Mouse (Mus musculus): ENCODE results near the gene Ggt1. TPM values are rescaled to one million over a fixed set of nuclear protein-coding genes. Genes with fewer than 3 reads are reported as not detected.
A peak's percentile ranks its signal among the peaks of the same experiment; 100 is the strongest.

Ggt1 gene
- polyA plus RNA-seq, 1 experiment from 2014 or later, result 1.2 TPM

DNA sequence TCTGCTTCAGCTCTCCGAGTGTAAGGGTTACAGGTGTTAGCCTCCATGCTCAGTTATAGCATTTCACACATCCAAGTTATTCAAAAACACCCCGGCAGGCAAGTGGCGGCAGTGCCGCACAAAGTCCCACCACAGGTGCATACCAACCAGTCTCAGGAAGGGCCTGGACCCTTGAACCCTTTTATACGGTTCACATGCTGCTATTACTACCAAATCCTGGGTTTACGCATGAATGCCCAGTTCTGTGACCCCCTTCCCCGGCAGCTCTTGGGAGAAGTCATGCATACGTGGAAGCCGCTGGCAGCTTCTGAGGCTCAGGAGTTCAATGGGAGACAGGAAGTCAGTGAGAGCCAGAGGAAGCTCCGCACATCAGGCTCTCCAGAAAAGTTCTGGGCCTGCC, 11.8 kb downstream of the Ggt1 start:
- Histone ChIP-seq H3K27ac (ENCODE audit: low read depth, low read length) (no peak overlapping the region), H3K9me3 (replicated peaks; ENCODE audit: control insufficient read depth, low read length) (no peaks in the 10 kb centered on the region), H3K9ac (ENCODE audit: low read length) (no peak overlapping the region), H3K4me1 (ENCODE audit: control insufficient read depth, insufficient read depth, low read length) (no peaks in the 10 kb centered on the region), H3K36me3 (ENCODE audit: control insufficient read depth, insufficient read depth, low read length) (no peaks in the 10 kb centered on the region), H3K4me3 (ENCODE audit: low read depth, low read length) (no peak overlapping the region), H3K4me2 (ENCODE audit: low read length) (no peak overlapping the region), H3K27me3 (replicated peaks; ENCODE audit: control insufficient read depth, insufficient read depth, low read length) (no peaks in the 10 kb centered on the region)
- DNase-seq (ENCODE audit: low spot score), result no peak
- ATAC-seq, result no peak
- WGBS, result 43% methylated on average over 10 of the region's 10 CpGs

DNA sequence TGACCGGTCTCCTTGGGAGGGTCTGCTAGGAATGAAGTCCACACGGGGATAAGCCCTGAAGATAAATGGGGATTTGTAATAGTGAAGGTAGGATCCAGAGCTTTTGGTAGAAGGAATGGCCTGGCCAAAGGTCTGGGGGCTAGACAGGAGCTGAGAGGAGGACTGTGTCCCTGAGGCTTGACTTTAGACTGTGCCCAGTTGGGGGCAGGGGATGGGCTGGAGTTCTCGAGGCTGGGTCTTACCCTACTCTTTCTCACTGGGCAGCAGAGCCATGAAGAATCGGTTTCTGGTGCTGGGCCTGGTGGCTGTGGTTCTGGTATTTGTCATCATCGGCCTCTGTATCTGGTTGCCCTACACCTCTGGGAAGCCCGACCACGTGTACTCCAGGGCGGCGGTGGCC, 12.6 kb downstream of the Ggt1 start:
- ATAC-seq, result no peak
- Histone ChIP-seq H3K9me3 (replicated peaks; ENCODE audit: control insufficient read depth, low read length) (no peaks in the 10 kb centered on the region), H3K4me1 (ENCODE audit: control insufficient read depth, insufficient read depth, low read length) (no peaks in the 10 kb centered on the region), H3K4me2 (ENCODE audit: low read length) (no peak overlapping the region), H3K9ac (ENCODE audit: low read length) (no peak overlapping the region), H3K27ac (ENCODE audit: low read depth, low read length) (no peak overlapping the region), H3K4me3 (ENCODE audit: low read depth, low read length) (no peak overlapping the region), H3K36me3 (ENCODE audit: control insufficient read depth, insufficient read depth, low read length) (no peaks in the 10 kb centered on the region), H3K27me3 (replicated peaks; ENCODE audit: control insufficient read depth, insufficient read depth, low read length) (no peaks in the 10 kb centered on the region)
- DNase-seq (ENCODE audit: low spot score), result no peak
- 91% methylated on average over 9 of the region's 9 CpGs for WGBS

DNA sequence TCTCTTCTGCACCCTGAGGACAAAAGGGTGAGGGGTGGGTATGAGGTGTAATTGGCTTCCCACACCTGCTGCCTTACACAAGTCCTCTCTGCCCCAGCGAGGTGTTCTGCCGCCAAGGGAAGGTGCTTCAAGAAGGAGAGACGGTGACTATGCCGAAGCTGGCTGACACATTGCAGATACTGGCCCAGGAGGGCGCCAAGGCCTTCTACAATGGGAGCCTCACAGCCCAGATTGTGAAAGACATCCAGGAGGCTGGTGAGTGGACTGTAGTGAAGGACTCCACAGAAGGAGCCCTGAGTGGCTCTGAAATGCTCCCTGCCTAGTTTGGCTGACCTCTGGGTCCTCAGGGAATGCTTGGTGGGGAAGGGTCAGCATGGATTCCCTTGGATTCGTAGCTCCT, 17.7 kb downstream of the Ggt1 start:
- H3K4me1 ChIP-seq (ENCODE audit: control insufficient read depth, insufficient read depth, low read length), result no peaks in the 10 kb centered on the region
- no peak overlapping the region for H3K27ac ChIP-seq (ENCODE audit: low read depth, low read length)
- H3K4me3 ChIP-seq (ENCODE audit: low read depth, low read length), result no peak overlapping the region
- 90% methylated on average over 6 of the region's 6 CpGs for WGBS
- H3K9me3 ChIP-seq (replicated peaks; ENCODE audit: control insufficient read depth, low read length), result no peaks in the 10 kb centered on the region
- no peak for DNase-seq (ENCODE audit: low spot score)
- H3K27me3 ChIP-seq (replicated peaks; ENCODE audit: control insufficient read depth, insufficient read depth, low read length), result no peaks in the 10 kb centered on the region
- H3K9ac ChIP-seq (ENCODE audit: low read length), result no peak overlapping the region
- no peak for ATAC-seq
- no peaks in the 10 kb centered on the region for H3K36me3 ChIP-seq (ENCODE audit: control insufficient read depth, insufficient read depth, low read length)
- H3K4me2 ChIP-seq (ENCODE audit: low read length), result no peak overlapping the region

DNA sequence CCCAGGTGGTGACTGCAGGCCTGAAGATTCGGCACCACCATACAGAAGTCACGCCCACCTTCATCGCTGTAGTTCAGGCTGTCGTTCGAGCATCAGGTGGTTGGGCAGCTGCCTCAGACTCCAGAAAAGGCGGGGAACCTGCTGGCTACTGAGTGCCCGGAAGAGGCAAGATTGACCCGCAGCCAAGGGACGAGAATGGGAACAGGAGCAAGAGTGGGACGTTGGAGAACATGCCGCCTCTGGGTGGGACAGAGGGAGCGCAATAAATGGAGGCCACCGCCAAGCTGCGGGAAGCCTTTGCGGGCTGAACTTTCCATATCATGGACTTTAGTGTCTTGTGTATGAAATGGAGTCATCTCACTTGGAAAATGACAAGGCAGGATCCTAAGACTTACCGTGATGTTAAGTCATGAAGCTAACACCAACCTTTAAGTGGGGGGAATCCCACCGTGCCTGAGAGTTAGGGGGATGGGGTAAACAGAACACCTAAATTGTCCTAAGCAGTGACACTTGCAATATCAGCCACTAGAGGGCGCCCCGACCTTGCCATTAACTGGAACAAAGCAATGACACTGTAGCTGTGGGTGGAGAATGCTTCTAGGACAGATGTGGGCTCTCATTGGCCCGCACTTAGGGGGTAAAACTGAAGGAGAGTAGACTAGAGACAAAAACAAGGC, 24.6 kb downstream of the Ggt1 start:
- H3K27me3 ChIP-seq (replicated peaks; ENCODE audit: control insufficient read depth, insufficient read depth, low read length), result no peaks in the 10 kb centered on the region
- 22% methylated on average over 20 of the region's 20 CpGs for WGBS
- peak overlapping the region; percentile 10; the same call in 1 of the 2 replicates for H3K9ac ChIP-seq (ENCODE audit: low read length)
- H3K4me3 ChIP-seq (ENCODE audit: low read depth, low read length), result no peak overlapping the region
- H3K36me3 ChIP-seq (ENCODE audit: control insufficient read depth, insufficient read depth, low read length), result no peaks in the 10 kb centered on the region
- DNase-seq (ENCODE audit: low spot score), result peak; percentile 94
- H3K9me3 ChIP-seq (replicated peaks; ENCODE audit: control insufficient read depth, low read length), result no peaks in the 10 kb centered on the region
- no peak overlapping the region for H3K27ac ChIP-seq (ENCODE audit: low read depth, low read length)
- H3K4me2 ChIP-seq (ENCODE audit: low read length), result peak overlapping the region; percentile 24; the same call in 1 of the 2 replicates
- H3K4me1 ChIP-seq (ENCODE audit: control insufficient read depth, insufficient read depth, low read length), result peaks cover 5% of the 10 kb centered on the region; the same call in 1 of the 2 replicates
- ATAC-seq, result peak; percentile 85

DNA sequence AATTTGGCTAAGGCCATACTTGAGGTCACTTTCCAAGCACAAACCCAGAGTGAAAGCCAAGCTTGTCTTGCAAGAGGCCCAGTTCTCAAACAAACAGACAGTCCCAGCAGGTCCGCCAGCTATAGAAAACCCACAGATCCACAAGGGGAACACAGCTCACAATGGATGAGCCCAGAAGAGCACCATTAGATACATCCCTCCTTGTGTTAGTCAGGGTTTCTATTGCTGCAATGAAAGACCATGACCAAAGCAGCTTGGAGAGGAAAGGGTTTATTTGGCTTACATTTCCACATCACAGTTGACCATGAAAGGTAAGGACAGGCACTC, 25.1 kb downstream of the Ggt1 start:
- H3K4me2 ChIP-seq (ENCODE audit: low read length), result no peak overlapping the region
- H3K36me3 ChIP-seq (ENCODE audit: control insufficient read depth, insufficient read depth, low read length), result no peaks in the 10 kb centered on the region
- no peak overlapping the region for H3K4me3 ChIP-seq (ENCODE audit: low read depth, low read length)
- H3K27me3 ChIP-seq (replicated peaks; ENCODE audit: control insufficient read depth, insufficient read depth, low read length), result no peaks in the 10 kb centered on the region
- no peak for DNase-seq (ENCODE audit: low spot score)
- H3K4me1 ChIP-seq (ENCODE audit: control insufficient read depth, insufficient read depth, low read length), result peaks cover 5% of the 10 kb centered on the region; the same call in 1 of the 2 replicates
- no peak overlapping the region for H3K27ac ChIP-seq (ENCODE audit: low read depth, low read length)
- H3K9me3 ChIP-seq (replicated peaks; ENCODE audit: control insufficient read depth, low read length), result no peaks in the 10 kb centered on the region
- H3K9ac ChIP-seq (ENCODE audit: low read length), result no peak overlapping the region
- 78% methylated on average over 1 of the region's 1 CpGs for WGBS
- ATAC-seq, result 0 out of 2 replicates have a peak, but pooled peaks have one; percentile 3

DNA sequence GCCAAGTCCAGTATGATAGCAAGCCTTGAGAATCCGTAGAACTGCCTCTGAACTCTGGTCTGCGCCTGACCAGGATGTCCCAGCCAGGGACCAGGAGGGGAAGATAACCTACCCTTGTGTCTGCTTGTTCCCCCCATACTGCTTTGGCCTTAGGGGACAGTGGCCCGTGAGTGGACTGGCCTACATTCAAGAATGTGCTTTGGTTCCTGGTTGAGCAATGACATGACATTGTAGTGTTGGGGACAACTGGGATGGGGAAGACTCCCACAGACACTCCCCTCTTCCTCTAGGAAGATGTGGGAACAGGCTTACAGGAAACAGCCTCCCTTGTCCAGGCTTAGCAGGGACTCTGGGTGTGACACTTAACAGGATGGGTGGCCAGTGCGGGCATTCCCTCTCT, 26.4 kb downstream of the Ggt1 start:
- no peak overlapping the region for H3K27ac ChIP-seq (ENCODE audit: low read depth, low read length)
- no peak overlapping the region for H3K9ac ChIP-seq (ENCODE audit: low read length)
- no peak overlapping the region for H3K4me2 ChIP-seq (ENCODE audit: low read length)

DNA sequence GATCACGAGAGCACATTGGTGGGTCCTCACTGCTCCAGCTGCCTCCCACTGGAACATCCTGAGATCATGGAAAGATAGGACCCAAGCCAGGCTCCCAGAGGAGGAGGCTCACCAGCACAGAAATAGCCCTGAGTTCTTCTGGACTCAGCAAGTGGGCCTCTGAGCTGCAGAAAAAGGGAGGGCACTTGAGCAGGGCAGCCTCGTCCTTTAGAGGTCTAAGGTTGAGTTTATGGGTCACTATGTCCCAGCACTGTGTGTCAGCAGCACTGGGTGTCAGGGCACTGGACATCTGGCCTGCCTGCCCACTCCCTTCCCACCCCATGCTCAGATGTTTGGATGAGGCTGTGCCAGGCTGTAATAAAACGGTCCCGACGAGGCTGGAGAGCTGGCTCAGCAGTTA, 26.9 kb downstream of the Ggt1 start:
- H3K9ac ChIP-seq (ENCODE audit: low read length), result no peak overlapping the region
- ATAC-seq, result no peak
- H3K27me3 ChIP-seq (replicated peaks; ENCODE audit: control insufficient read depth, insufficient read depth, low read length), result no peaks in the 10 kb centered on the region
- DNase-seq (ENCODE audit: low spot score), result no peak
- no peak overlapping the region for H3K4me2 ChIP-seq (ENCODE audit: low read length)
- H3K36me3 ChIP-seq (ENCODE audit: control insufficient read depth, insufficient read depth, low read length), result no peaks in the 10 kb centered on the region
- WGBS, result 83% methylated on average over 5 of the region's 5 CpGs
- peaks cover 5% of the 10 kb centered on the region; the same call in 1 of the 2 replicates for H3K4me1 ChIP-seq (ENCODE audit: control insufficient read depth, insufficient read depth, low read length)
- no peak overlapping the region for H3K4me3 ChIP-seq (ENCODE audit: low read depth, low read length)
- H3K27ac ChIP-seq (ENCODE audit: low read depth, low read length), result no peak overlapping the region
- H3K9me3 ChIP-seq (replicated peaks; ENCODE audit: control insufficient read depth, low read length), result no peaks in the 10 kb centered on the region

More for the DNA sequence above, 26.4 kb downstream of the Ggt1 start:
- no peak for ATAC-seq
- DNase-seq (ENCODE audit: low spot score), result no peak
- no peak overlapping the region for H3K4me3 ChIP-seq (ENCODE audit: low read depth, low read length)
- H3K27me3 ChIP-seq (replicated peaks; ENCODE audit: control insufficient read depth, insufficient read depth, low read length), result no peaks in the 10 kb centered on the region
- H3K36me3 ChIP-seq (ENCODE audit: control insufficient read depth, insufficient read depth, low read length), result no peaks in the 10 kb centered on the region
- WGBS, result 84% methylated on average over 4 of the region's 4 CpGs
- no peaks in the 10 kb centered on the region for H3K9me3 ChIP-seq (replicated peaks; ENCODE audit: control insufficient read depth, low read length)
- H3K4me1 ChIP-seq (ENCODE audit: control insufficient read depth, insufficient read depth, low read length), result peaks cover 5% of the 10 kb centered on the region; the same call in 1 of the 2 replicates

DNA sequence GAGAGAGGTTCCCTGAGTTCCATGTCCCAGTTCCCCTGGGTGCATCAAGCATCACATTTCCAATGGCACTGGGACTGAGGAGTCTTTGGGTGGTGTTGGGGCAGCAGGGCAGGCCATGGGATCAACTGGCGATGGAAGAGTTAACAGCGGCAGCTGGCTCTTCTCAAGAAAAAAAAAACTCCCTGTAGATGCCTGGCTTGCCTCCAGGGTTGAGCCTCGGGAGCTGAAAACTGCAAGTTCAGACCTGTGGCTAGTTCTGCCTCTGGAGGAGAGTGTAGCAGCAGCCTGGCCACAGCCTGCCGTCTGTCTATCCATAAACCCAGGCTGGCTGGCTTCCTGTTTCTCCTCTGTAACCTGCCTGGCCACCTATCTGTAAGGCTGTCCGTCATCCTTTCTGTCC, 27.7 kb downstream of the Ggt1 start, which contains the start of gene Ggt5:
TSS of gene Ggt5 (plus strand) at position 212 of the 400 bp plus-strand sequence.
- no peak within 1 kb of the TSS; the same call in 1 of the 2 replicates for H3K27ac ChIP-seq (ENCODE audit: low read depth, low read length)

DNA sequence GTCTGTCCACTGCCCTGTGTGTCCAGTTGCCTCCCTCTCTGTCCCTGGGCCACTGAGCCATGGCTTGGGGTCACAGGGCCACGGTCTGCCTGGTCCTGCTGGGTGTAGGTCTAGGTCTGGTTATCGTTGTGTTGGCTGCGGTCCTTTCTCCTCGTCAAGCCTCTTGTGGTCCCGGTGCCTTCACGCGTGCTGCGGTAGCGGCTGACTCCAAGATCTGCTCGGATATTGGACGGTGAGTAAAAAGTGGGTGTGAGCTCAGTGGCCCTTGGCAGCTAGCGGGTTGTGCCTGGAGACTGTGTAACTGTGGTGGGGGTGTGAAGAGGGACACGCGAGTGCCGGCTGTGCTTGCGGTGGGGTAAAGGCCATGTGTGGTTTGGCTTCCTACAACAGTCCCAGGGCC, 28.2 kb downstream of the Ggt1 start:
- no peak overlapping the region for H3K4me3 ChIP-seq (ENCODE audit: low read depth, low read length)
- no peak overlapping the region for H3K4me2 ChIP-seq (ENCODE audit: low read length)
- WGBS, result 83% methylated on average over 16 of the region's 16 CpGs
- no peaks in the 10 kb centered on the region for H3K9me3 ChIP-seq (replicated peaks; ENCODE audit: control insufficient read depth, low read length)
- H3K9ac ChIP-seq (ENCODE audit: low read length), result no peak overlapping the region
- no peaks in the 10 kb centered on the region for H3K36me3 ChIP-seq (ENCODE audit: control insufficient read depth, insufficient read depth, low read length)
- no peaks in the 10 kb centered on the region for H3K27me3 ChIP-seq (replicated peaks; ENCODE audit: control insufficient read depth, insufficient read depth, low read length)
- no peak overlapping the region; the same call in 1 of the 2 replicates for H3K27ac ChIP-seq (ENCODE audit: low read depth, low read length)
- no peak for ATAC-seq
- DNase-seq (ENCODE audit: low spot score), result no peak
- peaks cover 5% of the 10 kb centered on the region; the same call in 1 of the 2 replicates for H3K4me1 ChIP-seq (ENCODE audit: control insufficient read depth, insufficient read depth, low read length)

More for the DNA sequence above, 27.7 kb downstream of the Ggt1 start, which contains the start of gene Ggt5:
- DNase-seq (ENCODE audit: low spot score) (peak; percentile 61), ATAC-seq (no peak)
- Histone ChIP-seq H3K27me3 (replicated peaks; ENCODE audit: control insufficient read depth, insufficient read depth, low read length) (no peaks in the 10 kb centered on the region), H3K9ac (ENCODE audit: low read length) (no peak within 1 kb of the TSS), H3K9me3 (replicated peaks; ENCODE audit: control insufficient read depth, low read length) (no peaks in the 10 kb centered on the region), H3K36me3 (ENCODE audit: control insufficient read depth, insufficient read depth, low read length) (no peaks in the 10 kb centered on the region), H3K4me3 (ENCODE audit: low read depth, low read length) (no peak within 1 kb of the TSS), H3K4me2 (ENCODE audit: low read length) (no peak within 1 kb of the TSS), H3K4me1 (ENCODE audit: control insufficient read depth, insufficient read depth, low read length) (peaks cover 5% of the 10 kb centered on the region; the same call in 1 of the 2 replicates)
- 32% methylated on average over 5 of the region's 5 CpGs for WGBS

Data from forebrain, embryonic 14.5 days (tissue).